Mouse (Mus musculus) embryonic facial prominence, embryonic 13.5 days (tissue): ENCODE results near the gene Cables2. TPM values are rescaled to one million over a fixed set of nuclear protein-coding genes. Genes with fewer than 3 reads are reported as not detected.
"Not testable (repeated sequence)": the region's sequence is repeated elsewhere in the genome, so short reads cannot be mapped to it uniquely, and the experiment has no call there.

Experiments used
- ATAC-seq: fragments of 200-750 bp; cut with Nextera tagmentation; 2 replicates; pipeline ENCODE4 v1.8.0; 2017; ENCODE audit warnings: low read depth; ENCODE audit not compliant: insufficient number of reproducible peaks, insufficient read depth, low FRiP score, low TSS enrichment
- H3K27ac ChIP-seq: fragments of 300-500 bp; sonication (generic); 2 replicates; pipeline ENCODE4 v1.5.1; 2015; ENCODE audit warnings: moderate library complexity, mild to moderate bottlenecking, inconsistent platforms
- H3K27me3 ChIP-seq: fragments of 300-500 bp; sonication (generic); 2 replicates; pipeline ENCODE4 v1.6.1; 2015; ENCODE audit warnings: mild to moderate bottlenecking, inconsistent platforms
- H3K36me3 ChIP-seq: fragments of 300-500 bp; sonication (generic); 2 replicates; pipeline ENCODE4 v1.6.1; 2015; ENCODE audit warnings: mild to moderate bottlenecking, inconsistent platforms
- H3K4me1 ChIP-seq: fragments of 300-500 bp; sonication (generic); 2 replicates; pipeline ENCODE4 v1.6.1; 2015; ENCODE audit warnings: inconsistent platforms
- H3K4me2 ChIP-seq: fragments of 300-500 bp; sonication (generic); 2 replicates; pipeline ENCODE4 v1.6.1; 2015; ENCODE audit warnings: moderate library complexity, mild to moderate bottlenecking, inconsistent platforms
- H3K4me3 ChIP-seq: fragments of 300-500 bp; sonication (generic); 2 replicates; pipeline ENCODE4 v1.5.1; 2015; ENCODE audit warnings: mild to moderate bottlenecking, inconsistent platforms
- H3K9ac ChIP-seq: fragments of 300-500 bp; sonication (generic); 2 replicates; pipeline ENCODE4 v1.6.1; 2015; ENCODE audit warnings: mild to moderate bottlenecking, inconsistent platforms
- H3K9me3 ChIP-seq: fragments of 300-500 bp; sonication (generic); 2 replicates; pipeline ENCODE4 v1.6.1; 2016; ENCODE audit warnings: inconsistent platforms
- WGBS: fragments of 180-500 bp; shearing (Covaris S2); methylation state at CpG from one replicate; pipeline ENCODE4 v1.1.7; 2015; ENCODE audit warnings: mixed read lengths; 5-methylcytosine and 5-hydroxymethylcytosine counted together
- polyA plus RNA-seq: library from polyadenylated mRNA; unstranded; fragments of >200 nt; fragmentation: Nextera tagmentation; extraction: Ambion mirVana; gene quantifications from 2 replicates; pipeline ENCODE4 v1.2.1, GENCODE M21; 2015

The Cables2 gene
- polyA plus RNA-seq, 1 experiment from 2014 or later = 11.6 TPM

DNA sequence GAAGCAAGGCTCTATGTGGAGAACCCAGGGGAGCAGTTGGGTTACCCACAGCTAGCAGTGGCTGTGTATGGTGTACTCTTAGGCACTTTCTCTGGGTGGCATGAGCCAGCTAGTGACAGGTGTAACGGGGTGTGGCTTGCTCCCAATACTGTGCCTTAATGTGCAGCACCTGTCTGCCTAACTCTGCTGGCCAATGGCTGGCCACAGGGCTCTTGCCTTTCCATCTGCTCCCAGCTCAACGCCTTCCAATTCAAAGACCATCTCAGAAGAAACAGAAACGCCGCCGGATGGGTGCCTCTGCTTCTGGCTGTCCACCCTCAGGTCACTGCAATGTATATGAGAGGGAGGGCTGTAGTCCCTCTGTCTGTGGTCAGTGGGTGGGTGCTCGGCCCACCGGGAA, 11.4 kb downstream of the Cables2 start:
- 92% methylated on average over 7 of the region's 7 CpGs for WGBS

DNA sequence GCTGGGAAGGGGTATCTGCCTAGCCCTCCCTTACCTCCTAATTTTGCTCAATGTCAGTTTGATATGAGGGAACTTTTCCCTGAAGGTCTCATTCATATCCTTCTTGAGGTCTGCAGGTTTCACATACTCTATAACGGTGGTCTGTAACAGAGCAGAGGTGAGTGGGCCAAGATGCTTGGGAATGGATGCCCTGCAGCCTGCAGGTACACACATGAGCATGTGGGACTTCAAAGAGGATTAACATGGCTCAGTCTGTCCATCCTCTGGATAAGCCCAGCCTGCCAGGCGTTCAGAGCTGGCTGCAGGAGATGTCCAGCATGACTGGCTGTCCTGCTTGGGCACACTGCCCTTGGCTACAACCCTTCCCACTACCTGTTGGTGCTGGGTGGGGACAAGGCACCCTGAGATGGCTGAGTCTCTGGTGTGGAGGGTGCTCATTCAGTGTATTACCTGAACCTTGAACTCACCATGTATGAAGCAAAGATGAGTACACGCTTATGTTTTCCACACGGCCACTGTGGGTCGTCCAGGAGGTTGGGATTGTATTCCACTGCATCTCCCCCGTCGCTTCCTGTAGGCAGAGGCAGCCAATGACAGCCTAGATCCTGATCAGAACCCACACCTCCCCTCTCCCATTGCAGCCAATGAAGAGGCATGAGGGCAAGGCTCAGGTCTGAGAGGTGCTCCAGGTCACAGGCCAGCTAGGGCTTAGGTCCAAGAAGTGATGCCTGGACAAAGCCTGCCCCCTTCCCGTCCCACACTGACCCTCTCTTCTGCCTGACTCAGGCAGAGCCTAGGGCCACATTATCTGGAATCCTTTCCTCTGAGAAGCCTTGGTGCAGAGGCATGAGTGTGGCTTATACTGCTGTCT, 12.5 kb downstream of the Cables2 start:
- 44% methylated on average over 8 of the region's 8 CpGs for WGBS
- peaks cover 16% of the 10 kb centered on the region for H3K4me1 ChIP-seq
- no peaks in the 10 kb centered on the region for H3K27me3 ChIP-seq
- H3K9ac ChIP-seq = no peak overlapping the region
- ATAC-seq = no peak
- H3K4me3 ChIP-seq = no peak overlapping the region
- H3K9me3 ChIP-seq = no peaks in the 10 kb centered on the region
- no peak overlapping the region for H3K27ac ChIP-seq
- no peak overlapping the region for H3K4me2 ChIP-seq
- H3K36me3 ChIP-seq = peaks cover 68% of the 10 kb centered on the region

More for the DNA sequence above, 11.4 kb downstream of the Cables2 start:
- ATAC-seq = no peak
- Histone ChIP-seq H3K27ac (no peak overlapping the region), H3K4me3 (no peak overlapping the region), H3K9ac (no peak overlapping the region), H3K9me3 (no peaks in the 10 kb centered on the region), H3K4me1 (peaks cover 9% of the 10 kb centered on the region), H3K4me2 (no peak overlapping the region), H3K27me3 (no peaks in the 10 kb centered on the region), H3K36me3 (peaks cover 79% of the 10 kb centered on the region)

DNA sequence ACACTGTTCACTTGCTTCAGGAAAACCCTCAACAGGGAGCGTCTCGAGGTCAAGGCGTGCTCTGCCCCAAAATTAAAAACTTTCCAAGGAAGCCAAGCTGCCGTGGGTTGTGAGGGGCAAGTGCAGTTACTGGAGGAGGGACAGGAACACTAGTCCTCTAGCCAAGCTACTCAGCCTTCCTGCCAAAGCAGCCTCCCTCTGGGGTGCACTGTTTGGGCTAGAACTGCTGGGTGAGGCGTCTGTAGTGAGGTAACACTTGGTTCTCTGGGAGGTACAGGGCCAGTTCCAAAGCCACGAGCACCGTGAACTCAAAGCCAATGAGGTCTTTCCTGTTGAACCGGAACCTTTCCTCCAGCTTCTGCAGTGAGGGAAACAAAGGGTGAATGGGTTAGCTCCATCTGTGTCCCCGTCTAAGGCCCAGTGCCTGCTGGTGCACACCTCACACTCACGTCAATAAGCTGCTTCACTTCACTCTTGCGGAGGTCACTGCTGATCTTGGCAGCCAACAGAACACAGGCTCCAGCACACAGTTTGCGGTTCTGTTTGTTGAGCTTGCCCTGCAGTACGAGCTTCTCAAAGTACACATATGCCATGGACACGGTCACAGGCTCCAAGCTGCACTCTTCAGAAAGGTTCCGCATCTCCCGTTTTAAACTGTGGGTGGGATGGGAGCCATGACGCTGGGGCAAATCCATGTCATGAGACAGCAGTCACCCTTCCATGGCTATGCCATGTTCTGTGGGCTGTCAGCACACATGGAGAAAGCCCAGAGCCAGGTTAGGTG, 13.3 kb downstream of the Cables2 start:
- not testable (repeated sequence) for H3K4me2 ChIP-seq
- peaks cover 67% of the 10 kb centered on the region for H3K36me3 ChIP-seq
- 69% methylated on average over 17 of the region's 17 CpGs for WGBS

DNA sequence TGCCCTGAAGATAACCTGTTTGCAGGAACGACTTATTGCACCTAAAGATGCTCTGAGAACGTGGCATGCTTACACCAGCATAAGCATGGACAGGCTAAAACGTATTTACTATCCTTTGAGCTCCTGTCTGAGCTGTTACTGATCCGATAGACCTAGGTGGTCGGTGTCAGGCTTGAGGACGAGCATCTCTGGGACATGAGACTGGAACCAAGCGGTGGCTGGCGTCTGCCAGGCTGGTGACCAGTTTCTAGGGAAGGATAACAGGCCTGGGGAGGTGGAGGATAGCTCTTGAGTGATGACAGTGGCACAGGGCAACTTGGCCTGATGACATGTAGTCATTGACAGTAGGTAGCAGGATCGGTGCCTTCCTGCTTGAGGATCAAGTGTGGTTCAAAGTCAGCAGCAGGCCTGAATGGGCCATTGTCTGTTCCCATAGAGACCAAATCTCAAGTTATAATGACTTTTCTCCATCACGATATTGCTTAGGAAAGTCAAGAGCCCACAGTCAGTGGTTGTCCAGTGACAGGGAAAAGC, 14.3 kb downstream of the Cables2 start:
- not testable (repeated sequence) for H3K4me2 ChIP-seq, H3K27me3 ChIP-seq, ATAC-seq, H3K9me3 ChIP-seq, H3K4me3 ChIP-seq, H3K27ac ChIP-seq, H3K9ac ChIP-seq
- peaks cover 57% of the 10 kb centered on the region for H3K36me3 ChIP-seq
- H3K4me1 ChIP-seq = peaks cover 17% of the 10 kb centered on the region
- 80% methylated on average over 10 of the region's 10 CpGs for WGBS

More for the DNA sequence above, 13.3 kb downstream of the Cables2 start:
- not testable (repeated sequence) for H3K9ac ChIP-seq, H3K4me3 ChIP-seq, H3K9me3 ChIP-seq, H3K27me3 ChIP-seq, H3K27ac ChIP-seq, ATAC-seq
- peaks cover 17% of the 10 kb centered on the region for H3K4me1 ChIP-seq

DNA sequence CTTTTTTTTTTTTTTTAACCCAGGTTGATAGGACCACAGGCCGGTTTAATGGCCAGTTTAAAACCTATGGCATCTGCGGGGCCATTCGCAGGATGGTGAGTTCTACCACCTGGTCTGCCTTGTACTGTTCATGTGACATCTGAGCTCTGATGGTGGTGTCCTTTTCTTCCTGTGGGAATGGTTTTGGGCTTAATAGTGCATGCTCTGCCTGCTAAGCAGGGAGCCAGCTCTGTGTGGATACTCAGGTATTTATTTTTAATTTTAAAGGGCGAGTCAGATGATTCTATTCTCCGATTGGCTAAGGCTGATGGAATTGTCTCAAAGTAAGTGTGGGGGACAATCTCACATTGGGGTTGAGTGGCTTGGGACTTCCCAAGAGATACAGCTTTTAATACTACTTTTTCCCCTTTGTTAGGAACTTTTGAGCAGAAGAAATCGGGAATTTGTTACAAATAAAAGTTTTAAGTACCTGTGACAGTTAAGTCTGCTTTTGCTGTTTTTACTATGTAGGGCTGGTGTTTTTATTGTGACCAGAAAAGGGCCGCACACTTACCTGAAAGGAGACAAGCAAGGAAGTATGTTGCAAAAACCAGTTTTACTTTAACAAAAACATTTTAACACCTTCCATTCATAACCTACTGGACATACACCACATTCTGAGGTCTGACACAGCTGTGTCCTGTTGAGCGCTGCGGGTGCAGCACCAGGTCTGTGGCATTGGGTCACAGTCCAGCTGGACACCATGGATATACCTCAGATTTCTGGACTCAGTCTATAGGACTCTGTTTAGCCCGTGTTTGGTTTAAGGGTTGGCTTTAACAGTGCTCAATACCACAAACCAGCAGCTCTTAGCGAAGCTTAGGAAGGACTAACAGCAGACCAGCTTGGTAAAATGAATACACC, 15.1 kb downstream of the Cables2 start:
- Histone ChIP-seq H3K9me3 (no peaks in the 10 kb centered on the region), H3K9ac (peak overlapping the region; percentile 97), H3K4me1 (peaks cover 17% of the 10 kb centered on the region), H3K36me3 (peaks cover 51% of the 10 kb centered on the region), H3K4me3 (peak overlapping the region; percentile 93), H3K27me3 (no peaks in the 10 kb centered on the region), H3K27ac (peak overlapping the region; percentile 89; the same call in 1 of the 2 replicates), H3K4me2 (peak overlapping the region; percentile 75)
- no peak for ATAC-seq
- 50% methylated on average over 11 of the region's 11 CpGs for WGBS

DNA sequence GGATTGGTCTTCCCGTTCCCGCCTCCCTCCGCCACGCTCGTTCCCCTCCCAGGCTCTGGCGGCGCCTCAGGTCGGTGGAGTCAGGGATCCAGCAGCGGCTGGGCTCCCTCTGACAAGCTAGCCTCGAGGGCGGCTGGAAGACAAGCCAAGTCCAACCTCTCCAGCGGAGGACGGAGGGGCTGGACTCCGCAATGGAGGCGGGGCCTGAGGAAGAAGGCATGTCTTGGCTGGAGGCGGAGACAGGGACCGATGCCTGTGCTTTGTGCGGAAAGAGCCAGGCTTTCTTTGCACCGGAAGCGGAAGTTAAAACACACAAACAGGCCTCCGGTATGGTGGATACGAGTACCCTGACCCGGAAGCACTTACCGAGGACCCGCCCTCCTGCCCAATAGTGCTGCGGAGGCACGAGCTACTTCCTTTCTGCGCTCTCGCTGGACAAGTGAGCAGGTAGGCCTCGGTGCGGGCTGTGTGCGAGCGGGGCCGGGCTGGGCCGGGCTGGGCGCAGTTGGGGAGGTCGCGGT, 16.2 kb downstream of the Cables2 start, which contains the start of gene Rps21:
Gene Rps21, plus strand, starts transcription at position 377 of the 521 bp plus-strand sequence.
- peaks cover 17% of the 10 kb centered on the region for H3K4me1 ChIP-seq
- H3K27me3 ChIP-seq = no peaks in the 10 kb centered on the region
- peak within 1 kb of the TSS; percentile 97 for H3K9ac ChIP-seq
- WGBS = under 1% methylated on average over 38 of the region's 38 CpGs
- no peaks in the 10 kb centered on the region for H3K9me3 ChIP-seq
- H3K36me3 ChIP-seq = peaks cover 40% of the 10 kb centered on the region
- peak within 1 kb of the TSS; percentile 83 for H3K4me2 ChIP-seq
- ATAC-seq = peak; percentile 96
- H3K27ac ChIP-seq = peak within 1 kb of the TSS; percentile 92
- H3K4me3 ChIP-seq = peak within 1 kb of the TSS; percentile 93

DNA sequence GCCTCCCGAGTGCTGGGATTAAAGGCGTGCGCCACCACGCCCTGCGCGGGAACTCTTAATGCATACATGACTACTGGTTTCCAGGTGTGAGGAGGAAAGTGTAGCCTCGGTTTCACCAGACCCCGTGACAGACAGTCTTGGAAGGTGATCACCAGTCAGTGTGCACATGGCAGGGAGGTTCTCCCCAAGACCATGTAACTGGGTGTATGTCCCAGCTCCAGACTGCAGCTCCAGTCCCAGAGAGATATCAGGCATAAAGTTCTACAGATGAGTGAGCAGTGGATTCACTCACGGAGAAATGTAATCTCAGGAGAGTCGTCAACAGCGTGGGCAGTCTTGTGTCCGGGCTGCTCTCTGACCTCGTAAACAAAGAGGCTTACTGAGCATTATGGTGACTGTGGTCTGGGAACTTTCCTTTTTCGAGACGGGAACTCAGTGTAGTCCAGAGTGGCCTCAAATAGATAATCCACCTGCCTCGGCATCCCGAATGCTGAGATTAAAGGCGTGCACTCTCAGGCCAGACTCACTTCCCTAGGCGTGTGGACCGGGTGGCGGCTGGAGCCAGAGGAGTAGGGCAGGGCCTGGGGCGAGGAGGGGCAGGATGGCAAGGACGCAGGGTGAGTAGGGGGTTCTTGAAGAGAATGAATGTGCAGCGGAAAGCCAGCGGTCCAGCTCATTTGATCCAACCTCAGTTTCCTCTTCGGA, 16.8 kb downstream of the Cables2 start:
- peak; percentile 49; the same call in 1 of the 2 replicates for ATAC-seq
- 23% methylated on average over 26 of the region's 26 CpGs for WGBS
- Histone ChIP-seq H3K27me3 (no peaks in the 10 kb centered on the region), H3K27ac (peak overlapping the region; percentile 92), H3K4me1 (peaks cover 17% of the 10 kb centered on the region), H3K4me3 (peak overlapping the region; percentile 93), H3K4me2 (peak overlapping the region; percentile 83), H3K9me3 (no peaks in the 10 kb centered on the region), H3K36me3 (peaks cover 34% of the 10 kb centered on the region), H3K9ac (peak overlapping the region; percentile 81)

DNA sequence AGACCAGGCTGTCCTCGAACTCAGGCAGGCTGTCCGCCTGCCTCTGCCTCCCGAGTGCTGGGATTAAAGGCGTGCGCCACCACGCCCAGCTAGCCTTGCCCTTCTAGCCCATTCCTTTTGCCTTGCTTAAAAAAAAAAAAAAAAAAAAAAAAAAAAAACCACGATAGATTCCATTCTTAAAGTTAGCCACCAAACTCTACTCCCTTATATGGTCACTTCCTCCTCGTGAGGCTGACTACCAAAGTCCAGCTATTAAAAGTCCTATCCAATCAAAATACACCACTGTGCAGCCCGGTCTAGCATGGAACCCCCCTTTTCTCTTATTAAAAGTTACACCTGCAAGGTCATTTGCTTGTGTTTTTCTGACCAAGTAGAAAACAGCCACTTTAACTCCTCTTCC, 17.6 kb downstream of the Cables2 start:
- WGBS = 88% methylated on average over 9 of the region's 9 CpGs
- H3K4me1 ChIP-seq = peaks cover 17% of the 10 kb centered on the region
- no peaks in the 10 kb centered on the region for H3K27me3 ChIP-seq
- no peak for ATAC-seq
- no peaks in the 10 kb centered on the region for H3K9me3 ChIP-seq
- peak overlapping the region; percentile 83; the same call in 1 of the 2 replicates for H3K4me2 ChIP-seq
- H3K36me3 ChIP-seq = peaks cover 27% of the 10 kb centered on the region
- H3K27ac ChIP-seq = no peak overlapping the region
- H3K9ac ChIP-seq = no peak overlapping the region
- peak overlapping the region; percentile 93 for H3K4me3 ChIP-seq

DNA sequence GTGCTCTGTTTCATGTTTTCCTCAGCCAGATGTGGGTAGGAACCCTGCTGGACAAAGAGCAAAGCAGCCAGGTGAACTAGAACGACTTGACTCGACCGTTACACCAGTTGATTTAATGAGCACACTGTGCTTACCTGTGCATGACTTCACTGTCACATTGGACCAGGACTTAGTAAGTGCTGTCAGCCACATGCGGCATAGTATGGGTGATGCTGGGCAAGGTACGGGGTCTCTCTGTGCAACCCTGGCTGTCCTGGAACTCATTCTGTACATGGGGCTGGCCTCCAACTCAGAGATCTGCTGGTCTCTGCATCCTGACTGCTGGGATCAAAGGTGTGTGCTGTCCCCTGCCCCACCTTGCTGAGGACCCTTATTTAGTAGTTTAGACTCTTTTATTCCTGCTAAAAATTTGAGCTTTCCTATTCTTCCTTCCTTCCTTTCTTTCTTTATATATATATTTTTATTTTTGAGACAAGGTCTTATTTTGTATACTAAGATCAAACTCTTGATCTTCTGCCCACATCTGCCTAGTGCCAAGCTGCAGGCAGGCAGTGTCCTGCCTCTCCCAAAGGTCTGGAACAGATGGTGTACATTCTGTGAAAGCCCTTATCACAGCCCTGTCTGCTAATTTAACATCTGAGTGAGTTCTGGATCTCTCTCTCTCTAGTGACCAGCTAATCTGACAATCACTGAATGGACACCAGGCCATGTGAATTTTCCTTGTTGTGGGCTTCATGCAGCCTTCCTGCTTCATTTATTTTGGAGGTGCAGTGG, 18.7 kb downstream of the Cables2 start:
- peaks cover 17% of the 10 kb centered on the region for H3K4me1 ChIP-seq

DNA sequence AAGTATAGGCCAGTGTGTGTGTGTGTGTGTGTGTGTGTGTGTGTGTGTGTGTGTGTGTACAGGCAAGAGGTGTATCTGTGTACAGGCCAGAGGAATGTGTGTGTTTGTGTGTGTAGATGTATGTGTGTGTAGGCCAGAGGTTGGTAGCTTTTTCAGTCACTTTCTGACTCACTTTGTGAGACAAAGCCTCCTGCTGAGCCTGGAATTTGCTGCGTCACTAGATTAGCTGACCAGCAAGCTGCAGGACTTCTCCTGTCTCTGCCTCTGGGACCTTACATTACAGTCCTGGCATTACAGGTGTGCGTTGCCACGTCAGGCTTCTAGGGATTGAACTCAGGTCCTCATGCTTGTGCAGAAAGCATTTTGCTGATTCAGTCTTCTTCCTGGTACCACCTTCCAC, 21.5 kb downstream of the Cables2 start:
- no peaks in the 10 kb centered on the region for H3K27me3 ChIP-seq
- 62% methylated on average over 3 of the region's 3 CpGs for WGBS
- no peak overlapping the region for H3K4me2 ChIP-seq
- H3K4me3 ChIP-seq = no peak overlapping the region
- H3K9me3 ChIP-seq = no peaks in the 10 kb centered on the region
- H3K9ac ChIP-seq = no peak overlapping the region
- H3K4me1 ChIP-seq = peaks cover 8% of the 10 kb centered on the region
- ATAC-seq = no peak
- no peaks in the 10 kb centered on the region for H3K36me3 ChIP-seq
- no peak overlapping the region for H3K27ac ChIP-seq

More for the DNA sequence above, 18.7 kb downstream of the Cables2 start:
- 87% methylated on average over 5 of the region's 5 CpGs for WGBS
- no peak overlapping the region for H3K4me3 ChIP-seq
- H3K9me3 ChIP-seq = no peaks in the 10 kb centered on the region
- no peak overlapping the region for H3K9ac ChIP-seq
- no peak overlapping the region for H3K4me2 ChIP-seq
- ATAC-seq = no peak
- H3K27me3 ChIP-seq = no peaks in the 10 kb centered on the region
- peaks cover 16% of the 10 kb centered on the region for H3K36me3 ChIP-seq
- H3K27ac ChIP-seq = no peak overlapping the region
